Mouse (Mus musculus): ENCODE measurements around the gene Efcab6.

Gene Efcab6

DNA sequence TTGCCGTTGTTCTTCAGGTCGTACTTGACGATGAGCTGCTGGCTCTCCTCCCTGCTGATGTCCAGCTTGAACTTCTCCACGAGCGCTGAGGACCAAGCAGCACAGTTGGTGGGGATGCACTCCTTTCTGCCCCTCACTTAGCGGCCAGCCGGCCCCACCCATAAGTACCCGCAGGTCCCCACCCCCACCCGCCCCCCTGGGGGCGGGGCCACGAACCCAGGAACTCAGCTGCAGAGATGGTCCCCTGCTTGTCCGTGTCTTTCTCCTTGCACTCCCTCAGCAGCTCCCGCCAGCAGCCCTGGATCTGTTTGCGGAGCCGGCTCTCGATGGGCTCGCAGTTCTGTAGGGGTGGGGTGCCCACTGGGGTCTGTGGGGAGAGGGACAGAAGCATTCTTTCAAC, 194.2 kb downstream of the Efcab6 start:
- DNase-seq: no peak

DNA sequence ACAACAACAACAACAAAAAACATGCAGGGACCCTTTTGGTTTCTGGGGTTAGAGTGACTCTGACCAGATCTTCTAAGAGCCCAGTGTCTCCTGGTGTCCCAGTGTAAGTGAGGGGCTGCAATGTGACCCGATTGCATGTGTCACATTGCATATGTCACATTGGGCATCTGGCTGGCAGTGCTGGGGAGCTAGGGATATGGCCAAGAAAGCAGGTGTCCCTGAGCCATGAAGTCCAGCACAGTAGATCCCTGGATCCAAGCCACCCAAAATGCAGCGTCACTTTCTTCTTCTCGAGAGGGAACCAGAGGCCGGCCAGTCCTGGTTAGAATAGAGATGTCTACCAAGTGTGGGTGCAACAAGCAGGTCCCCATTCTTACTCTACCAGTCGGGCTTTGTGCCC, 199.6 kb downstream of the Efcab6 start:
- no peak for DNase-seq

DNA sequence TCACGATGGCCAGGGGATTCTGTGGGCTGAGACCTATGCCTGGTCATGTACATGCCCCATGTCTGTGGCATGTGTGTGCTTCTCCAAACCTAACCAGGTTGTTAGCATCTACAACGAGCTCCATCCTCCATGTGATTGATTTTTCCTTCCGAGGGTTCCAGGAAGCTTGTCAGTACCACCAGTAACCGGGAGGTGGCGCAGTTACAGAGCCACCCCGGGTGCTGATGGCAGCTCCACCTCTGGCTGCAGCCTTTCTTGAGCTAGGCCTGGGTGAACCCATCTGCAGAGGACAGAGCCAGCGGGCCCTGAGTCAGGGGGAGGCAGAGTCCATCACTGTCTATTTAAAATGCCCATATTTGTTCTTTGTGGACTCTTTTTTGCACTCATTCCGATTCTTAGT, 208.1 kb downstream of the Efcab6 start:
- peak; percentile 73 for DNase-seq

DNA sequence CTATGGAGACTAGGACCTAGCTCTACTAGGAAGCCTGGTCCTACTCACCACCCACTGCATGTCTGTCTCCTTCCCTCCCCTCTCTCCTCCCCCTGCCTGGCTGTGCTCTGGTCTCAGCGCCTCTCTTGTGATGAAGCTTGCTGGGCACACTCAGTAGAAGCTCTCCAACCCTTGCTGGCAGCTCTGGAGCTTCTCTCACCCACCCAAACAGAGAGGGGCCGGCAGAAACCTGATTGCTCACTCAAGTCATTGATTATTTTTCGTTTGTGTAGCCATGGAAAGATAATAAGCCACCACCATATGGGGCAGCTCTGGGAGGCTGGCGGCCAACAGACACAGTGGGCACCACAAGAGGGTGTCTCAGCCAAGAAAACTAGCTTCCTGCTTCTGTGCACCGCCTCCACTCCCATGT, 211.8 kb downstream of the Efcab6 start:
- peak; percentile 67 for DNase-seq

DNA sequence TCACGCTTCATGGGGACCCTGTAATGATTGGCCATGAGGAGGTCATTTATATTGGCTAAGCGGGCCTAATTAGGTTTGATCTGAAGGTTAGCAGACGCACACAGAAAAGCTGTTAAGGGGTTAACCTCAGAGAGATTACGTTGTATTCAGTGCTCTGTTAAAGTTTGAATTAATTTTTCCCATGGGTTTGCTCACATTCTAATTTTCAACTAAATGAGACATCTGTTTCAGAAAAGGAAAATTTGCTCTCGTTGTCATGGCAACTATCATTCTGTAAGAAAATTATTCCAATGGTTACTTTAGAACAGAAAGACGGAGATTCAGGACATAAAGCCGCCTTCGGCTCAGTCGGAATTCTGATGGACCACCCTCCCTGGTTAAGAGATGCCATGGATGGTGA, 217.0 kb downstream of the Efcab6 start:
- no peak for DNase-seq

DNA sequence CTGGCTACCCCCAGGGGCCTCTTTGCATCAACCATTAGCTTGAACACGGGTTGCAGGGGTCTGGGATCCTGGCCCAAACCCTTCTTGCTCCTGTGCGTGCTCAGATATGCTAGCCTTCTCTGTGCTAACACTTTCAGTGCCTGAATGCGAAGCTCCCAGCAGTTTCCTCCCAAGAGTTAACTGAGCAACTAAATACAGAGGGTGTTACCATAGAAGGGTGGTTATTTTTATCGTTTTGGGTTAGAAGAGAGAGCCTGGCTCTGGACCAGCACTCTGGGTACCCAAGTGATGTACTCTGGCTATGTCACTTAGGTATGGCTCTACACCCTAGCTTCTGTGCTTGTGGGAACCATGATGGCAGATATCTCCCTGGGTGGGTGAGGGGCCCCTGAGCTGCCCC, 217.7 kb downstream of the Efcab6 start:
- peak; percentile 51 for DNase-seq

DNA sequence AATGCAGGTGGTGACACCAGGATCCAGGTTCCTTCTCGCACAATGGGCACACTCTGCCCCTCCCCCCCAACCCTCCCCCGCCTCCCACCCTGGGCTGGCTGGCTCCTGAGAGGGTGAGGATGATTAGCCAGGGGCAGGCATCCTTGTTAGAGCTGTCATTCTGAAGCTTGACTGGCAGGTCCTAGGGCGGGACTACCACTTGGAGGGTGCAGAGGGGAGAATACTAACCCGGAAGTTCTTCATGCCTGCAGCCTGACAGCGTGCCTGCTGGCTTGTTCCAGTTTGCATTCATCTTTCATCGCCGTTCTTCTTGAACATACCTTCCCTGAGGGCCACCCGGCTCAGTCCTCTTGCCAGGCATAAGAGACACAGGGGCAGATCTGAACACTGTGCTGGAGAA, 218.6 kb downstream of the Efcab6 start:
- no peak for DNase-seq

DNA sequence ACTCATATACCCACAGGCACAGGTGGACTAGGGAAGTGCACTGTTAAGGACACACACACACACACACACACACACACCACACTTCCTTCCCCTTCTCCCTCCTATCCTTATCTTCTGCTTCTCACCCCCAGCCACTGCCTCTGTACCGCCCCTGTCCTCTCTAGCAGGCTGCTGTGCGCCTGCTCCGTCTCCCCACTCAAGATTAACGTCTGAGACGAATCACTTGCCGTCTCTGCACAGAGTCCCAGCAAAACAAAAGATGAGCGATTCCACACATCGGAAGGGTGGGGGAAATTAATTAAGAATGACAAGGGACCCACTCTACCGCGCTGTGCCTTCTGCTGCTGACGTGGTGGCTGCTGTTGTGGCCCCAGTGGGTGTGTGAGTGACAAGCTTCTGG, 219.4 kb downstream of the Efcab6 start:
- no peak for DNase-seq

DNA sequence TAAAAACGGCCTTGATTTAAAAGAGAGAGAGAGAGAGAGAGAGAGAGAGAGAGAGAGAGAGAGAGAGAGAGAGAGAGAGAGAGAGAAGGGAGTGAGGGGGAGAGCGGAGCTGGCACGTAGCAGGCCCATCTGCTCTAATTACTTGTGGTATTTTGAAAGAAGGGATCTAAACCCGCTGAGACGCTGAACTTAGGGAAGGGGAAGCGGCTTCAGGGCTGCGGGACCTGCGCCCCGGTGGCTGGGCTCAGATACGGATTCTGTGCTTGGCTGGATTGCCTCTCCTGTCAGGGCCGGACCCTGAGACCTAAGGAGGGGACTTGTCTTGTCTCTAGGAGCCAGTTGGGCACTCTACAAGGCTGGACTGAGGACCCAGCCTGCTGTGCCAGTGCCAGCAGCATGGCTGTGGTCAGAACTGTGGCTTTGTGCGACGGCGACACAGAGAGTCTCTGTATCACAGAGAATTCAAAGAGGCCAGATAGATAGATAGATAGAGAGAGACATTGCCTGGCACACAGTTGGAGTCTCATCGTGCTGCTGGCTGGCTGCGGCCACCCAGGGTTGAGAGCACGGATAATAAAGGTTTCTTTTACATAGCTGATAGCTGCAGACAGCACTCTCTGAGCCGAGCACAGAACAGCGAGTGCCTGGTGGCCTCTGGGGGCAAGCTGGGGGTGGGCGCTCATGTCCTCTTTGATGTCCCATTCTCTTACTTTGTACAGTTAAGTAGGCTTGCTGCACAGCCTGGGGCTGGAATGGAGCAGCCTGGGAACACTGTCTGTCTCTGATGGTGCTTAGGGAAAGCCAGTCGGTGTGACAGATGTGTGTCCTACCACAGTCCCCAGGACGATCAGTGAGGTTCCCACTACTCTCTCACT, 222.0 kb downstream of the Efcab6 start:
- no peak for DNase-seq

DNA sequence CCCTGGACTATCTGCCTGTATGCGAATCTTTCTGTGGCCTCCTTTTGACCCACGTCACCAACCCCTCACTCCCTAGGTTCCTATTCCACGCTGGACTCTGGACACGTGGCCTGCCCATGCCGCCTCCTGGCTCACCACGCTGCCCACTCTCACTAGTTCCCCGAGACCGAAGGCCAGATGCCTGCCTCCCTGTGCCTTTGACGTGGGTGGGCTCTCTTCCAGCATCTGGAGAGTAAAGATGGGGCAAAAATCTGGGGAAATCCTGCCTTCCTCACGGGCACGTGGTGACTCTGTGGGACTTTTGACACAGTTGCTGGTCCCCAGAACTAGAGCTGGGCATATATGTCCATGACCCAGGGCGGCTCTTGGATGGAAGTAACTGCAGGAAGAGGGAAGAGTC, 222.8 kb downstream of the Efcab6 start:
- DNase-seq: no peak

DNA sequence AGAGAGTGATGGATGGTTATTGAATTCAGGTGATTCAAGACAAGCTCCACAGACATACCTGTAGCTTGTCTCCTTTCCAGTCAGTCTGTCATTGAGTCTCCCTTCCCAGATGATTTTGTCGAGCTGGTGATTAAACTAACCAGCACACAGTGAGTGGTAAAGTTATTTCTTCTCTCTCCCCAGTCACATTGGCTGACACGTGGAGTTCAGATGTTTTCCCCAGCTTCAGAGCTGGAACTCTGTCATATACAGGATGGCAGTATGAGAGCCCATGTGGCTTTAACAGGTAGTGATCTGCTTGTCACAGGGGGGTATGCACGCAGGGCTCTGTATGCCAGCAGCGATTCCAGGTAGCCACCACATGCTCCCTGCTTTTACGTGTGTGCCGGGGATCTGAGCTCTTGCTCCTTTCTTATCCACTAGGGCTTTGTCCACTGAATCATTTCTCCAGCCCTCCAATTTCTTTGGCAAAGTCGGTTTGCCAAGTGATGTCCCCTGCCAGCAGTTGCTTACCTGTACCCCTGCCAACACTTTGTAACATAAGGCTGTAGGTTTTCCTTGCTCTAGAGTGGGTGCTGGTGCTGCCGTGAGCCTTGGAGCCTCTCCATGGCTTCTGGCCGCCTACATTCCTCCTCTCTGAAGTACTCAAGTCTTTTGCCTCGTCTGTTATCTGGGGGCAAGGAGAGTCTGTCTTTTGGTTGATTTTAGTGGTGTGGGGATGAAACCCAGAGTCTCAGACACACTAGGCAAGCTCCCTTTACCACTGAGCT, 224.0 kb downstream of the Efcab6 start:
- DNase-seq: peak; percentile 71

DNA sequence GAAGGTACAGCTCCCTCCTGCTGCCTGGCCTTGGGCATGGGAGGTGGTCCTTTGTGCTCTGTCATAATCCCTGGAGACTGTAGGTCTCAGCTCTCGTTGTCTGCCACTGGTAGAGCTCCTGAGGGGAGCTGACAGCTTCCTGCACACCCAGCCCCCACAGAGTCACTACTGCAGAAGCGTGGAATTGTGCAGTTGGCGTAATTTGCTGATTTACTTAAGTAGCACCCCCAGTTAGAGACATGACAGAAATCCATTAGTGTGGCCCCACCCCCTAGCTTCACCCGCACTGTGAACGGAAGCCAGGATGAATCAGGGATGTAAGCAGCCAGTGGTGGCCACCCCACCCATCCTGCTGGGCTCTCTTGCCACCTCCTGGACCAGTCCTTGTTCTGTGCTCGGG, 232.9 kb downstream of the Efcab6 start:
- DNase-seq: no peak

DNA sequence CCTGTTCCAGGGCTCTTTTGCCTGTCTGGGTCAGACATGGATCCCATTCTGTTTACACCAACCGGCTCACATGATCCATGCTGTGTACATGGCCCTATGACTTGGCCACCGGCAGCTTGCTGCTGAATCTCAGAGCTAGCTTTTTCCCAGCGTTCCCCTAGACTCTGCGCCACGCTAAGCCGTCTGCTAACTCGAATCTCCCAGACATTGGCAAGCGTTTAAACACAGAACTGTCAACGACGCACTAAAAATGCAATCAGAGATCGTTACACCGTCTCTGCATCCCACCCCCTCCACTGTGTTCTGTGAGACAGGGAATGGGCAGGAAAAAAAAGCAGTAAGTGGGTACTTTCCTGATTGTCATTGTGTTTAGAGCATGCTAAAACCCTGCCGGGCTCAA, 236.0 kb downstream of the Efcab6 start:
- DNase-seq: no peak

DNA sequence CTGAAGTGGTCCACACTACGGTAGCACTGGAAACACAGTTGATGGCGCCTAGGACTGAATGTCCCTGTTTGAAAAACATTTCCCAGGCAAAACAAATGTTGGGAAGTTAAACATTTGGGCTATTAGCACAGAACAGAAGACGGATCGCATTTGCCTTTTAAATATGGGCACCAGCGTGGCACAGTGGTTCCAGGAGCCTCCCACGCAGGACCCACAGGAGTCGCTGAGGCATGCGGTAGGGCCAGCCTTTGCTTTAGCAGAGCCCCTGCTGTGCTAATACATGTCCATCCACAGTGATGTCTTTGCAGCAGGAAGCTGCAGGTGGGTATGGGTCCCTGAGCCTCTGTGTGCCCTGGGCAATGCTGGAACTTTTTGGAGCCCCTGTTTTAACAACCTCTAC, 237.2 kb downstream of the Efcab6 start:
- no peak for DNase-seq

Measured in right cerebral cortex, adult 18-20 months (tissue).